Mouse (Mus musculus) limb, embryonic 14.5 days (tissue): ENCODE data around the gene Slc35b2. TPM values are rescaled to one million over a fixed set of nuclear protein-coding genes. Genes with fewer than 3 reads are reported as not detected.
A peak's percentile ranks its signal among the peaks of the same experiment; 100 is the strongest.

Source experiments
- ATAC-seq: fragments of 200-750 bp; cut with Nextera tagmentation; 2 replicates; pipeline ENCODE4 v1.8.0; 2017; ENCODE audit warnings: low read depth, moderate number of reproducible peaks, moderate TSS enrichment; ENCODE audit not compliant: low FRiP score
- DNase-seq: peaks from one replicate; pipeline ENCODE4 v3.0.0-alpha.2; 2015; ENCODE audit warnings: low spot score
- H3K27ac ChIP-seq: fragments of 300-500 bp; sonication (generic); replicated peaks from 2 replicates; pipeline ENCODE4 v1.5.1; 2014; ENCODE audit warnings: low read depth, mild to moderate bottlenecking, low read length, moderate library complexity, mixed read lengths
- H3K27me3 ChIP-seq: fragments of 300-500 bp; sonication (generic); 2 replicates; pipeline ENCODE4 v1.6.1; 2014; ENCODE audit warnings: low read length, mixed read lengths; ENCODE audit not compliant: control insufficient read depth, insufficient read depth
- H3K36me3 ChIP-seq: fragments of 300-500 bp; sonication (generic); 2 replicates; pipeline ENCODE4 v1.6.1; 2014; ENCODE audit warnings: mild to moderate bottlenecking, low read length, moderate library complexity, mixed read lengths; ENCODE audit not compliant: control insufficient read depth, insufficient read depth
- H3K4me1 ChIP-seq: fragments of 300-500 bp; sonication (generic); 2 replicates; pipeline ENCODE4 v1.6.1; 2014; ENCODE audit warnings: antibody characterized with exemption, low read length, mixed read lengths; ENCODE audit not compliant: control insufficient read depth, insufficient read depth
- H3K4me2 ChIP-seq: fragments of 300-500 bp; sonication (generic); replicated peaks from 2 replicates; pipeline ENCODE4 v1.6.1; 2014; ENCODE audit warnings: low read depth, mild to moderate bottlenecking, low read length, moderate library complexity; ENCODE audit not compliant: severe bottlenecking
- H3K4me3 ChIP-seq: fragments of 300-500 bp; sonication (generic); replicated peaks from 2 replicates; pipeline ENCODE4 v1.5.1; 2014; ENCODE audit warnings: low read length
- H3K9ac ChIP-seq: fragments of 300-500 bp; sonication (generic); 2 replicates; pipeline ENCODE4 v1.6.1; 2014; ENCODE audit warnings: mild to moderate bottlenecking, low read depth, low read length, moderate library complexity; ENCODE audit not compliant: severe bottlenecking
- H3K9me3 ChIP-seq: fragments of 300-500 bp; sonication (generic); 2 replicates; pipeline ENCODE4 v1.6.1; 2016; ENCODE audit warnings: low read length; ENCODE audit not compliant: control insufficient read depth
- POLR2A ChIP-seq: fragments of 200-500 bp; IDR thresholded peaks from 2 replicates; pipeline ENCODE4 v1.8.0; 2012; ENCODE audit warnings: inconsistent platforms, mild to moderate bottlenecking, moderate library complexity, borderline replicate concordance; ENCODE audit not compliant: insufficient read depth, insufficient read length; ENCODE audit errors: extremely low read depth
- WGBS: fragments of 180-500 bp; shearing (Covaris S2); extraction: QIAGEN DNeasy Blood & Tissue Kit; methylation state at CpG from one replicate; pipeline ENCODE4 v1.1.7; 2014; 5-methylcytosine and 5-hydroxymethylcytosine counted together
- polyA plus RNA-seq, 2 experiments: library from polyadenylated mRNA; depleted of rRNA in 1 of 2; stranded (reverse) in 1 of 2; unstranded in 1 of 2; fragments of >200 nt; fragmentation: Nextera tagmentation in 1 of 2; extraction: Ambion mirVana in 1 of 2; gene quantifications; 2 replicates each; pipeline versions ENCODE4 v1.2.1 to v1.2.3; 2012 to 2014

The Slc35b2 gene
- polyA plus RNA-seq, 2 experiments: 96.9 to 138 TPM

DNA sequence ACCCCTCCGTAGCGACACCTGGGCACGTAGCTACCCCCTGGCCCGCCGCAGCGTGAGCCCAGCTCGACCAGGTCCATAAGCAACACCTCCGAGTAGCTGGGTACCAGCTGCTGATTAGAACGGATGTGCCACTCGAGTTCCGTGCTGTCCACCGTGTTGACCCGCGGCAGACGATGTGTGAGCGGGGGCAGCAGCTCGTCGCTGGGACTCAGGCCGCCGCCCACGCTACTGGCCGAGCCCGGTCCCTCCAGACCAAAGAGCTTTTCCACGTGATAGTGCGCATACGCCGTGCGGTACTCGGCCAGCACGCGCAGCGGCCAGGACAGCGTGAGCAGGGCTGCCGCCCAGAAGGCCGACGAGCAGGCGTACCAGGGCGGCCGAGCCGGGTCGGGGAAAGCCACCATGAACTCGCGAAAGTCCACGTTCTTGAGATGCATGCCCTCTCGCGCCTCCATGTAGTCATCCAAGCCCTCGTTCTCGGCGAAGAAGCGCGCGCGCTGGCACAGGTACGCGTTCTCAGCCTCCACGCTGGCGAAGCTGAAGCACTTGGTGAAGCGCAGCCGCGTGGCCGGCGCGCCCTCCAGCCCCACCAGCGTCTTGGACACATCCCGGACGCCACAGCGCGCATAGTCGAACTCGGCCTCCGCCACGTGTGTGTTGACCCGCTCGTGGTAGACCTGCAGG lies 18.3 kb upstream of the Slc35b2 start:
- WGBS: 16% methylated on average over 68 of the region's 74 CpGs
- peak overlapping the region; percentile 26 for H3K4me3 ChIP-seq
- ATAC-seq (no peak), DNase-seq (no peak)
- no peak overlapping the region for H3K27ac ChIP-seq
- peaks cover 45% of the 10 kb centered on the region for H3K27me3 ChIP-seq
- H3K4me1 ChIP-seq: peaks cover 6% of the 10 kb centered on the region; the same call in 1 of the 2 replicates
- no peak overlapping the region for H3K9ac ChIP-seq
- H3K9me3 ChIP-seq: no peaks in the 10 kb centered on the region
- peaks cover 15% of the 10 kb centered on the region; the same call in 1 of the 2 replicates for H3K36me3 ChIP-seq
- H3K4me2 ChIP-seq: peak overlapping the region; percentile 28
- TF ChIP-seq POLR2A: no peak

DNA sequence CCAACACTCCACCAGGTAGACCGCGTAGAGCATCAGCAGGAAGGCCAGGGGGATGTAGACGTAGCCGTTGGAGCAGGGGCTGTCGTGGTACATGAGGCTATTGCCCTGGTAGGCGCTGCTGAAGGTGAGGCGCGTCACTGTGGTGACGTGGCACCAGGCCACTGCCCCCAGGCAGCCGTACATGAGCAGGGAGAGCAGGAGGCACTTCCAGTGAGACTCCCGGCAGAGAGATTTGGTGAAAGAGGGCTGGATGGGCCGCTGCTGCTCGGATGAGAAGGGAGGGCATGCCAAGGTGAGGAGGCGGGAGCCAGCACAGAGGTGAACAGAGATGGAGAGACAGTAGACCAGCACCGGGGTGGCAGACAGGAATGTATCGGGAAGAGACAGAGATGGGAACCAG lies 16.7 kb upstream of the Slc35b2 start:
- ATAC-seq (no peak), DNase-seq (no peak)
- Histone ChIP-seq H3K9me3 (no peaks in the 10 kb centered on the region), H3K27ac (no peak overlapping the region), H3K4me3 (no peak overlapping the region), H3K9ac (no peak overlapping the region), H3K27me3 (peaks cover 45% of the 10 kb centered on the region), H3K4me1 (peaks cover 8% of the 10 kb centered on the region; the same call in 1 of the 2 replicates), H3K36me3 (peaks cover 15% of the 10 kb centered on the region; the same call in 1 of the 2 replicates), H3K4me2 (no peak overlapping the region)
- TF ChIP-seq POLR2A: no peak
- WGBS: 73% methylated on average over 16 of the region's 16 CpGs

DNA sequence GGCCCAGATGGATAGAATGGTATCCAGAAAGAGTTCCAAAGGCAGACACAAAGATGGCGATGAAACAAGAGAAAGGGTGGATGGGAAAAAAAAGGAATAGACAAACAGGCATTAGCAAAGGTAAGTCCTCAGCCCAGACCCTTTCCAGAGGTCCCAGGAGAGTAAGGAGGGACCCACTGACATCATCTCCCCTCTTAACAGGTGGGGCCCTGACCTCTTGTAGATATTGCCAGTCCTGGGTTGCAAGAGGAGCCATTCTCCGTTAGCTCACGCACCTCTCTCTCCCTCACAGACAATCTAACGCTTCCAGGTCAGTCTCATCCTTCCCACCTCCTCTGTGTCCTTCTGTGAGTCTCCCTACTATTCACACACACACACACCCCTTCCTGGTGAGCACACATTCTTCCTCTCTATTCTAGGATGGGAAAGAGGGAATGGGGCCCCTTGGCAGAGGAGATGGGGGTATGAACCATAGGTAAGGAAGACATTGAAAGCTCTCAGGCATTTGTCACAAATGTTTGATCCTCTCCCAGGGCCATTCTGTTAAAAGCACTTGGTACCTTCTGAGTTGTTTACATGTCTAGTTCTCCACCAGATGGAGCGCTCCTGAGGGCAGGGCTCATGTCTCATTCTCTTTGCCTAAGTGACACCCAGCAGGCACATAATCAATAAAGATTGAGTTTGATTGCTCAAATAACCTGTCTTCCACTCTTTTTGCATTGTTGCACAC lies 16.0 kb upstream of the Slc35b2 start:
- Histone ChIP-seq H3K27ac (no peak overlapping the region), H3K4me2 (0 out of 2 replicates have a peak overlapping the region, but pooled peaks have one; percentile 82), H3K9ac (no peak overlapping the region), H3K27me3 (peaks cover 45% of the 10 kb centered on the region), H3K9me3 (no peaks in the 10 kb centered on the region), H3K4me3 (no peak overlapping the region), H3K36me3 (peaks cover 15% of the 10 kb centered on the region; the same call in 1 of the 2 replicates), H3K4me1 (peaks cover 9% of the 10 kb centered on the region; the same call in 1 of the 2 replicates)
- WGBS: 78% methylated on average over 5 of the region's 5 CpGs
- no peak for TF ChIP-seq POLR2A
- ATAC-seq (no peak), DNase-seq (no peak)

DNA sequence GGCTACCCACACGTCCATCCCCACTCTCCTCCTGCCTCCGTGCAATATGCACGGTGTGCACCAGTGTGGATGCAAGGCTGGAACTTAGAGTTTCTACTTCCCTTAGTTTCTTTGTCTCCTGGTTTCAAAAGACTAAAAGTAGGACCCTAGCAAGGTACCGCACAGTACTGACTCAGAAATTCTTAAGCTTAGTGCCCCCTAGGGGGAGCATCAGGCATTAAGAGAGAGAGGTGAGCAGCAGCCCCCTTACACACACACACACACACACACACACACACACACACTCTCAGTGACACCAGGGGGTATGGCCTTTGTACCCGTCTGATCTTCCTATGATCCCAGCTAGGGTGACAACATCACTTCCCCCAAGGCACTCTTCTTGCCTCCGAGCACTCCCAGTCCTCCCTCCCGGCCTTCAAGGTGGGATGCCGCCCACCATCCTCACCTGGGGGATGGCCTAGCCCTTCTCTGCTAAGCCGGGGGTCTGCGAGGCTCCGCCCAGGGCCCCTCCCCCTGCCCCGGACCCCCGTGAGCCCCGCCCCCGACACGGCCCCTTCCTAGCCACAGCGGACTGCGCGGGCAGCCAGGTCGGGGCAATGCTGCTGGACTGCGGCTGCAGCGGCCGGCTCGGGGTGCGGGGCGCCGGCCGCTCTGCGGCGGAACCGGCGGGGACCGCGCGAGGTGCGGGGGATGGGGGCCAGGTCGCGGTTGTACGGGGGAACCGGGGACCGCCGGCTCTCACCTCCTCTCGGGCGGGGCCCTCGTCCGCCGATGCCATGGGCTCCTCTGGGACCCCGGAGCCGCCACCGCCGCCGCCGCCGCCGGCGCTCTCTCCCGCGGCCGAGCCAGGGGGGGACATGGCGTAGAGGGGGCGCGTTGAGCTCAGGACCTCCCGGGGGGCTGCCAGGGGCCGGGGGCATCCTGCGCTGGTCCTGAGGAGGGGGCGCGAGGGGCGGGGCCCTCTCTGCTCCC lies 14.8 kb upstream of the Slc35b2 start:
- peaks cover 40% of the 10 kb centered on the region for H3K27me3 ChIP-seq
- peak overlapping the region; percentile 65 for H3K27ac ChIP-seq
- H3K9ac ChIP-seq: peak overlapping the region; percentile 87
- 4% methylated on average over 38 of the region's 68 CpGs for WGBS
- TF ChIP-seq POLR2A: no peak
- no peaks in the 10 kb centered on the region for H3K9me3 ChIP-seq
- ATAC-seq: peak; percentile 39
- peak overlapping the region; percentile 79 for H3K4me3 ChIP-seq
- H3K4me2 ChIP-seq: peak overlapping the region; percentile 82
- H3K36me3 ChIP-seq: peaks cover 15% of the 10 kb centered on the region; the same call in 1 of the 2 replicates
- DNase-seq: no peak
- peaks cover 9% of the 10 kb centered on the region; the same call in 1 of the 2 replicates for H3K4me1 ChIP-seq
